In genomic region chr13:34780856-34781610, GRCm38 (mm10) we compare ENCODE assay signal across 13 mouse cellular contexts. TPM values are rescaled to one million over a fixed set of nuclear protein-coding genes. Genes with fewer than 3 reads are reported as not detected.
A peak's percentile ranks its signal among the peaks of the same experiment; 100 is the strongest.
DNase-seq lines count a peak whose midpoint lies in the region; ATAC-seq lines count a peak whose summit lies in the region.
"Had no signal": no experiment of that assay in that cellular context is flagged by ENCODE, and none has a peak within 500 bp of the region (broad histone marks: within the 10 kb centered on the region; RNA-seq: fewer than 3 reads in every experiment).

No protein-coding gene starts in this region.

- no peak overlapping the region for H3K4me2 ChIP-seq in heart, embryonic 15.5 days
- no peak overlapping the region for H3K4me2 ChIP-seq in heart, embryonic 11.5 days
- H3K4me2 ChIP-seq in embryonic facial prominence, embryonic 15.5 days (replicated peaks) = no peak overlapping the region
- H3K4me2 ChIP-seq in kidney, embryonic 16.5 days (replicated peaks; ENCODE audit: low read depth, low read length) = no peak overlapping the region
- no peak overlapping the region for H3K4me2 ChIP-seq in lung, embryonic 16.5 days (ENCODE audit: low read depth, low read length)
- H3K4me2 ChIP-seq: midbrain, embryonic 11.5 days had no signal

- DNase-seq in spleen, postnatal 14 days (ENCODE audit: low spot score in 2 of 2) = no peak
- no peak for DNase-seq in right cerebral cortex, adult 18-20 months
- DNase-seq in cerebellum, adult 18-20 months = no peak
- DNase-seq: gastrocnemius, postnatal 14 days; left cerebral cortex, postnatal 4 days had no signal

- no peak overlapping the region for H3K9ac ChIP-seq in heart, embryonic 15.5 days
- no peak overlapping the region for H3K9ac ChIP-seq in heart, embryonic 11.5 days (ENCODE audit: low read depth, low read length)
- H3K9ac ChIP-seq in embryonic facial prominence, embryonic 15.5 days = no peak overlapping the region
- H3K9ac ChIP-seq in kidney, embryonic 16.5 days (replicated peaks; ENCODE audit: low read length) = no peak overlapping the region
- no peak overlapping the region for H3K9ac ChIP-seq in lung, embryonic 16.5 days (ENCODE audit: low read length)

- H3K27me3 ChIP-seq in heart, embryonic 15.5 days = no peaks in the 10 kb centered on the region
- no peaks in the 10 kb centered on the region for H3K27me3 ChIP-seq in heart, embryonic 11.5 days (ENCODE audit: control insufficient read depth, insufficient read depth, low read length)
- no peaks in the 10 kb centered on the region for H3K27me3 ChIP-seq in embryonic facial prominence, embryonic 15.5 days
- no peaks in the 10 kb centered on the region for H3K27me3 ChIP-seq in kidney, embryonic 16.5 days (ENCODE audit: insufficient read depth, low read length)
- no peaks in the 10 kb centered on the region for H3K27me3 ChIP-seq in lung, embryonic 16.5 days (ENCODE audit: control insufficient read depth, insufficient read depth, low read depth, low read length)

- H3K4me3 ChIP-seq in heart, embryonic 15.5 days = no peak overlapping the region
- no peak overlapping the region for H3K4me3 ChIP-seq in heart, embryonic 11.5 days (ENCODE audit: low read depth, low read length)
- H3K4me3 ChIP-seq in embryonic facial prominence, embryonic 15.5 days (replicated peaks) = no peak overlapping the region
- H3K4me3 ChIP-seq in kidney, embryonic 16.5 days (ENCODE audit: low read length) = no peak overlapping the region
- H3K4me3 ChIP-seq in lung, embryonic 16.5 days (ENCODE audit: low read length) = no peak overlapping the region

- ATAC-seq in heart, embryonic 15.5 days (replicated peaks; ENCODE audit: insufficient number of reproducible peaks, insufficient read depth, low FRiP score, low read depth) = no peak
- ATAC-seq in heart, embryonic 11.5 days (replicated peaks; ENCODE audit: insufficient number of reproducible peaks, low FRiP score, low TSS enrichment) = no peak
- ATAC-seq in embryonic facial prominence, embryonic 15.5 days (ENCODE audit: insufficient number of reproducible peaks, low FRiP score, low TSS enrichment, low read depth) = peak; percentile 39; the same call in 1 of the 2 replicates
- no peak for ATAC-seq in kidney, embryonic 16.5 days (ENCODE audit: low FRiP score, low TSS enrichment)
- ATAC-seq in lung, embryonic 16.5 days (ENCODE audit: low read depth) = peak; percentile 68; the same call in 1 of the 2 replicates

- H3K27ac ChIP-seq in heart, embryonic 15.5 days = peak overlapping the region; percentile 57
- H3K27ac ChIP-seq in heart, embryonic 11.5 days (ENCODE audit: low read depth, low read length) = no peak overlapping the region
- peak overlapping the region; percentile 63 for H3K27ac ChIP-seq in embryonic facial prominence, embryonic 15.5 days (replicated peaks)
- H3K27ac ChIP-seq in kidney, embryonic 16.5 days (ENCODE audit: low read length) = peak overlapping the region; percentile 49; the same call in 1 of the 2 replicates
- H3K27ac ChIP-seq in lung, embryonic 16.5 days (ENCODE audit: low read length) = no peak overlapping the region

- 46% methylated on average over 7 of the region's 7 CpGs for WGBS in heart, embryonic 15.5 days
- 65% methylated on average over 7 of the region's 7 CpGs for WGBS in heart, embryonic 11.5 days (ENCODE audit: insufficient replicate concordance)
- 43% methylated on average over 7 of the region's 7 CpGs for whole genome bisulfite sequencing in embryonic facial prominence, embryonic 15.5 days
- 42% methylated on average over 7 of the region's 7 CpGs for WGBS in kidney, embryonic 16.5 days
- 42% methylated on average over 7 of the region's 7 CpGs for WGBS in lung, embryonic 16.5 days

- H3K9me3 ChIP-seq in heart, embryonic 15.5 days (replicated peaks) = no peaks in the 10 kb centered on the region
- no peaks in the 10 kb centered on the region for H3K9me3 ChIP-seq in heart, embryonic 11.5 days (replicated peaks; ENCODE audit: control insufficient read depth, low read length)
- no peaks in the 10 kb centered on the region for H3K9me3 ChIP-seq in embryonic facial prominence, embryonic 15.5 days (replicated peaks)
- H3K9me3 ChIP-seq in kidney, embryonic 16.5 days (ENCODE audit: low read length) = no peaks in the 10 kb centered on the region
- H3K9me3 ChIP-seq in lung, embryonic 16.5 days (ENCODE audit: control insufficient read depth, low read length) = no peaks in the 10 kb centered on the region

- H3K36me3 ChIP-seq in heart, embryonic 15.5 days = no peaks in the 10 kb centered on the region
- H3K36me3 ChIP-seq in heart, embryonic 11.5 days (ENCODE audit: control insufficient read depth, insufficient read depth, low read length) = no peaks in the 10 kb centered on the region
- no peaks in the 10 kb centered on the region for H3K36me3 ChIP-seq in embryonic facial prominence, embryonic 15.5 days
- no peaks in the 10 kb centered on the region for H3K36me3 ChIP-seq in kidney, embryonic 16.5 days (ENCODE audit: insufficient read depth, low read length)
- no peaks in the 10 kb centered on the region for H3K36me3 ChIP-seq in lung, embryonic 16.5 days (ENCODE audit: control insufficient read depth, insufficient read depth, low read length)

- peaks cover 12% of the 10 kb centered on the region; the same call in 1 of the 2 replicates for H3K4me1 ChIP-seq in heart, embryonic 15.5 days (replicated peaks)
- H3K4me1 ChIP-seq in heart, embryonic 11.5 days (ENCODE audit: control insufficient read depth, insufficient read depth, low read length) = no peaks in the 10 kb centered on the region
- H3K4me1 ChIP-seq in embryonic facial prominence, embryonic 15.5 days = peaks cover 18% of the 10 kb centered on the region; the same call in 1 of the 2 replicates
- peaks cover 8% of the 10 kb centered on the region for H3K4me1 ChIP-seq in kidney, embryonic 16.5 days (ENCODE audit: insufficient read depth, low read length)
- peaks cover 10% of the 10 kb centered on the region for H3K4me1 ChIP-seq in lung, embryonic 16.5 days (replicated peaks; ENCODE audit: control insufficient read depth, insufficient read depth, low read length)

RNA-seq across cellular contexts. Expression of gene Fam50b, which starts 46.4 kb away (rescaled TPM):
- not detected in 2 replicates for polyA plus RNA-seq in heart, embryonic 15.5 days (2015; fragmentation: Nextera tagmentation; extraction: Ambion mirVana)
- not detected in 2 replicates for polyA plus RNA-seq in heart, embryonic 11.5 days (2014; fragmentation: Nextera tagmentation; extraction: Ambion mirVana)
- polyA plus RNA-seq in embryonic facial prominence, embryonic 15.5 days (2015; fragmentation: Nextera tagmentation; extraction: Ambion mirVana) = 0.22 and 0.52 TPM in 2 replicates
- not detected in 2 replicates for polyA plus RNA-seq in kidney, embryonic 16.5 days (2015; fragmentation: Nextera tagmentation; extraction: Ambion mirVana)
- not detected in 2 replicates for polyA plus RNA-seq in lung, embryonic 16.5 days (2015; fragmentation: Nextera tagmentation; extraction: Ambion mirVana)
- polyA plus RNA-seq: large intestine, adult 2 months; midbrain, embryonic 11.5 days; neural tube, embryonic 11.5 days had no signal

Comparison
In these comparisons a context has a peak if more than half of its experiments do, and no peak if none do; other contexts are left out.
1. H3K27ac ChIP-seq: peak in heart, embryonic 15.5 days (single experiment), embryonic facial prominence, embryonic 15.5 days (single experiment) and kidney, embryonic 16.5 days (single experiment); none in heart, embryonic 11.5 days (single experiment) and lung, embryonic 16.5 days (single experiment).
2. ATAC-seq: peak in embryonic facial prominence, embryonic 15.5 days (single experiment) and lung, embryonic 16.5 days (single experiment); none in heart, embryonic 15.5 days (single experiment), heart, embryonic 11.5 days (single experiment) and kidney, embryonic 16.5 days (single experiment).